ENCODE assay signal across 9 mouse cellular contexts in genomic region chr8:71498816-71499690, GRCm38 (mm10). TPM values are rescaled to one million over a fixed set of nuclear protein-coding genes. Genes with fewer than 3 reads are reported as not detected.
DNase-seq lines count a peak whose midpoint lies in the region; ATAC-seq lines count a peak whose summit lies in the region.
"Had no signal": no experiment of that assay in that cellular context is flagged by ENCODE, and none has a peak within 500 bp of the region (broad histone marks: within the 10 kb centered on the region; RNA-seq: fewer than 3 reads in every experiment).

No protein-coding gene starts in this region.

- H3K9me3 ChIP-seq in lung, embryonic 15.5 days = no peaks in the 10 kb centered on the region
- no peaks in the 10 kb centered on the region for H3K9me3 ChIP-seq in heart, embryonic 11.5 days (replicated peaks; ENCODE audit: control insufficient read depth, low read length)
- H3K9me3 ChIP-seq in stomach, embryonic 14.5 days (ENCODE audit: control insufficient read depth, low read depth, low read length) = no peaks in the 10 kb centered on the region

- ATAC-seq in lung, embryonic 15.5 days (ENCODE audit: borderline replicate concordance, extremely low read depth, low FRiP score, low TSS enrichment) = peak; percentile 7
- peak; percentile 41; the same call in 1 of the 2 replicates for ATAC-seq in heart, embryonic 11.5 days (replicated peaks; ENCODE audit: insufficient number of reproducible peaks, low FRiP score, low TSS enrichment)
- ATAC-seq in stomach, embryonic 14.5 days (ENCODE audit: insufficient number of reproducible peaks, insufficient read depth, low FRiP score, low read depth) = no peak

- H3K4me2 ChIP-seq in lung, embryonic 15.5 days = peak overlapping the region; percentile 11; the same call in 1 of the 2 replicates
- peak overlapping the region; percentile 42 for H3K4me2 ChIP-seq in heart, embryonic 11.5 days
- no peak overlapping the region for H3K4me2 ChIP-seq in stomach, embryonic 14.5 days (replicated peaks; ENCODE audit: low read depth, low read length)

- H3K36me3 ChIP-seq in lung, embryonic 15.5 days = peaks cover 2% of the 10 kb centered on the region; the same call in 1 of the 2 replicates
- H3K36me3 ChIP-seq in heart, embryonic 11.5 days (ENCODE audit: control insufficient read depth, insufficient read depth, low read length) = no peaks in the 10 kb centered on the region
- peaks cover 3% of the 10 kb centered on the region; the same call in 1 of the 2 replicates for H3K36me3 ChIP-seq in stomach, embryonic 14.5 days (ENCODE audit: control insufficient read depth, insufficient read depth, low read length)

- H3K4me3 ChIP-seq in lung, embryonic 15.5 days = no peak overlapping the region
- H3K4me3 ChIP-seq in heart, embryonic 11.5 days (ENCODE audit: low read depth, low read length) = no peak overlapping the region
- no peak overlapping the region for H3K4me3 ChIP-seq in stomach, embryonic 14.5 days (ENCODE audit: low read depth, low read length)

- H3K9ac ChIP-seq in lung, embryonic 15.5 days = no peak overlapping the region
- H3K9ac ChIP-seq in heart, embryonic 11.5 days (ENCODE audit: low read depth, low read length) = no peak overlapping the region
- no peak overlapping the region for H3K9ac ChIP-seq in stomach, embryonic 14.5 days (replicated peaks; ENCODE audit: low read depth, low read length)

- H3K27me3 ChIP-seq in lung, embryonic 15.5 days = no peaks in the 10 kb centered on the region
- no peaks in the 10 kb centered on the region for H3K27me3 ChIP-seq in heart, embryonic 11.5 days (ENCODE audit: control insufficient read depth, insufficient read depth, low read length)
- H3K27me3 ChIP-seq in stomach, embryonic 14.5 days (ENCODE audit: control insufficient read depth, insufficient read depth, low read length) = no peaks in the 10 kb centered on the region

- DNase-seq in lung, postnatal 25 days (ENCODE audit: low spot score) = no peak
- DNase-seq in kidney, postnatal 4 days = peak; percentile 72 to 80
- no peak for DNase-seq in thymus, postnatal 14 days
- no peak for DNase-seq in urinary bladder, postnatal 4 days (ENCODE audit: low spot score in 2 of 2)
- DNase-seq in layer of hippocampus, postnatal 25 days (ENCODE audit: extremely low spot score in 1 of 2, low spot score in 1 of 2) = no peak

- peaks cover 52% of the 10 kb centered on the region for H3K4me1 ChIP-seq in lung, embryonic 15.5 days
- H3K4me1 ChIP-seq in heart, embryonic 11.5 days (ENCODE audit: control insufficient read depth, insufficient read depth, low read length) = peaks cover 36% of the 10 kb centered on the region
- H3K4me1 ChIP-seq in stomach, embryonic 14.5 days (ENCODE audit: control insufficient read depth, insufficient read depth, low read length) = peaks cover 20% of the 10 kb centered on the region

- WGBS in lung, embryonic 15.5 days = 15% methylated on average over 16 of the region's 16 CpGs
- WGBS in heart, embryonic 11.5 days (ENCODE audit: insufficient replicate concordance) = 23% methylated on average over 16 of the region's 16 CpGs
- WGBS in stomach, embryonic 14.5 days = 21% methylated on average over 16 of the region's 16 CpGs

- H3K27ac ChIP-seq in lung, embryonic 15.5 days = peak overlapping the region; percentile 72
- peak overlapping the region; percentile 82 for H3K27ac ChIP-seq in heart, embryonic 11.5 days (ENCODE audit: low read depth, low read length)
- peak overlapping the region; percentile 29; the same call in 1 of the 2 replicates for H3K27ac ChIP-seq in stomach, embryonic 14.5 days (ENCODE audit: low read length)
- H3K27ac ChIP-seq: macrophage had no signal

RNA-seq across cellular contexts. Expression of gene Gtpbp3, which starts 11.2 kb away (rescaled TPM):
- polyA plus RNA-seq in lung, embryonic 15.5 days (2015; fragmentation: Nextera tagmentation; extraction: Ambion mirVana) = 16.3 and 19.1 TPM in 2 replicates
- 4.8 and 5.3 TPM in 2 replicates for polyA plus RNA-seq in heart, embryonic 11.5 days (2014; fragmentation: Nextera tagmentation; extraction: Ambion mirVana)
- polyA plus RNA-seq in stomach, embryonic 14.5 days (2014; fragmentation: Nextera tagmentation; extraction: Ambion mirVana) = 7.1 and 7.2 TPM in 2 replicates
- total RNA-seq in layer of hippocampus, postnatal 25 days (2021) = 10 to 100 TPM; 28.4 to 36.4 TPM

RNA-seq across cellular contexts. Expression of gene Plvap, which starts 12.5 kb away (rescaled TPM):
- polyA plus RNA-seq in lung, embryonic 15.5 days (2015; fragmentation: Nextera tagmentation; extraction: Ambion mirVana) = 146 and 147 TPM in 2 replicates
- polyA plus RNA-seq in heart, embryonic 11.5 days (2014; fragmentation: Nextera tagmentation; extraction: Ambion mirVana) = 148 and 170 TPM in 2 replicates
- 67.1 and 67.5 TPM in 2 replicates for polyA plus RNA-seq in stomach, embryonic 14.5 days (2014; fragmentation: Nextera tagmentation; extraction: Ambion mirVana)
- 1 to 10 TPM; 6.1 to 6.7 TPM for total RNA-seq in layer of hippocampus, postnatal 25 days (2021)
- polyA plus RNA-seq: macrophage had no signal

RNA-seq across cellular contexts. Expression of gene Ano8, which starts 13.3 kb away (rescaled TPM):
- polyA plus RNA-seq in lung, embryonic 15.5 days (2015; fragmentation: Nextera tagmentation; extraction: Ambion mirVana) = 1.6 and 1.9 TPM in 2 replicates
- polyA plus RNA-seq in heart, embryonic 11.5 days (2014; fragmentation: Nextera tagmentation; extraction: Ambion mirVana) = 0.90 and 1.4 TPM in 2 replicates
- 2.3 TPM in 2 replicates for polyA plus RNA-seq in stomach, embryonic 14.5 days (2014; fragmentation: Nextera tagmentation; extraction: Ambion mirVana)
- 10 to 100 TPM; 53.5 to 58.0 TPM for total RNA-seq in layer of hippocampus, postnatal 25 days (2021)

RNA-seq across cellular contexts. Expression of gene Ccdc194, which starts 26.5 kb away (rescaled TPM):
- polyA plus RNA-seq in lung, embryonic 15.5 days (2015; fragmentation: Nextera tagmentation; extraction: Ambion mirVana) = 0.39 and 0.65 TPM in 2 replicates
- polyA plus RNA-seq in heart, embryonic 11.5 days (2014; fragmentation: Nextera tagmentation; extraction: Ambion mirVana) = 0.55 and 1.3 TPM in 2 replicates
- 0.41 and 0.58 TPM in 2 replicates for polyA plus RNA-seq in stomach, embryonic 14.5 days (2014; fragmentation: Nextera tagmentation; extraction: Ambion mirVana)
- total RNA-seq in layer of hippocampus, postnatal 25 days (2021) = not detected
- polyA plus RNA-seq: macrophage had no signal

RNA-seq across cellular contexts. Expression of gene Dda1, which starts 30.1 kb away (rescaled TPM):
- polyA plus RNA-seq in lung, embryonic 15.5 days (2015; fragmentation: Nextera tagmentation; extraction: Ambion mirVana) = 104 TPM in 2 replicates
- polyA plus RNA-seq in heart, embryonic 11.5 days (2014; fragmentation: Nextera tagmentation; extraction: Ambion mirVana) = 95.9 and 102 TPM in 2 replicates
- 94.8 and 98.9 TPM in 2 replicates for polyA plus RNA-seq in stomach, embryonic 14.5 days (2014; fragmentation: Nextera tagmentation; extraction: Ambion mirVana)
- 10 to 100 TPM; 95.6 to 97.2 TPM for total RNA-seq in layer of hippocampus, postnatal 25 days (2021)

Comparison
In these comparisons a context has a peak if more than half of its experiments do, and no peak if none do; other contexts are left out.
1. H3K27ac ChIP-seq: peak in every context shown above with its lines; median percentile 82 in heart, embryonic 11.5 days; 72 in lung, embryonic 15.5 days; 29 in stomach, embryonic 14.5 days.
2. DNase-seq: peak in kidney, postnatal 4 days (2 of 2); none in lung, postnatal 25 days (single experiment), thymus, postnatal 14 days (single experiment), urinary bladder, postnatal 4 days (0 of 2) and layer of hippocampus, postnatal 25 days (0 of 2).